Mouse (Mus musculus) CH12.LX (cell line): Measurements from ENCODE around the gene Pafah1b3. TPM values are rescaled to one million over a fixed set of nuclear protein-coding genes. Genes with fewer than 3 reads are reported as not detected.

Experiments
- DNase-seq: peaks from one replicate; pipeline ENCODE4 v3.0.0-alpha.2; 2013; ENCODE audit errors: extremely low read depth
- H3K27ac ChIP-seq: 2 replicates; pipeline ENCODE4 v1.5.1; 2012; ENCODE audit warnings: low read depth, mild to moderate bottlenecking, control low read depth, moderate library complexity; ENCODE audit not compliant: insufficient read depth
- H3K27me3 ChIP-seq: replicated peaks from 2 replicates; pipeline ENCODE3; 2012; ENCODE audit warnings: inconsistent platforms
- H3K36me3 ChIP-seq, 2 experiments: replicated peaks in 1 of 2; 2 replicates each; pipeline versions ENCODE3 to v1.6.1; 2012; ENCODE audit warnings: inconsistent platforms in 1 of 2, low read length in 1 of 2, mild to moderate bottlenecking in 1 of 2, mixed read lengths in 1 of 2, moderate library complexity in 1 of 2; ENCODE audit not compliant: control insufficient read depth in 1 of 2, insufficient read depth in 1 of 2
- H3K4me1 ChIP-seq, 2 experiments: 2 replicates each; pipeline ENCODE4 v1.6.1; 2012; ENCODE audit warnings: inconsistent platforms in 1 of 2, moderate library complexity in 1 of 2; ENCODE audit not compliant: insufficient read depth in 2 of 2, control insufficient read depth in 1 of 2
- H3K4me2 ChIP-seq: 2 replicates; pipeline ENCODE4 v1.6.1; 2012; ENCODE audit warnings: low read depth, mild to moderate bottlenecking, control low read depth; ENCODE audit not compliant: poor library complexity, insufficient read depth, severe bottlenecking
- H3K4me3 ChIP-seq, 3 experiments: fragments of 150-350 bp in 1 of 3; sonication (generic) in 1 of 3; replicated peaks in 1 of 3; 2 replicates each; pipeline versions ENCODE3 to v1.5.1; 2011 to 2012; ENCODE audit warnings: low read depth in 2 of 3, low read length in 2 of 3, mild to moderate bottlenecking in 2 of 3, moderate library complexity in 2 of 3, control low read depth in 1 of 3, improper control_type of control experiment in 1 of 3, inconsistent platforms in 1 of 3, mixed read lengths in 1 of 3; ENCODE audit not compliant: poor library complexity in 1 of 3
- H3K79me2 ChIP-seq: replicated peaks from 2 replicates; pipeline ENCODE4 v1.6.1; 2012; ENCODE audit warnings: mild to moderate bottlenecking, moderate library complexity; ENCODE audit not compliant: control insufficient read depth, poor library complexity, insufficient read depth, severe bottlenecking; ENCODE audit errors: extremely low read depth
- H3K9ac ChIP-seq: 2 replicates; pipeline ENCODE4 v1.6.1; 2012; ENCODE audit warnings: low read depth, mild to moderate bottlenecking, control low read depth, moderate library complexity; ENCODE audit not compliant: insufficient read depth
- H3K9me3 ChIP-seq: replicated peaks from 2 replicates; pipeline ENCODE3; 2012; ENCODE audit warnings: low read length, inconsistent platforms, mixed read lengths
- BHLHE40 ChIP-seq: IDR thresholded peaks from 2 replicates; pipeline ENCODE4 v1.6.1; 2011; ENCODE audit warnings: mild to moderate bottlenecking, low read depth, low read length, improper control_type of control experiment
- CHD1 ChIP-seq: IDR thresholded peaks from 2 replicates; pipeline ENCODE4 v1.6.1; 2012; ENCODE audit warnings: low read depth, low read length, improper control_type of control experiment, inconsistent platforms
- CHD2 ChIP-seq: IDR thresholded peaks from 2 replicates; pipeline ENCODE4 v1.6.1; 2011; ENCODE audit warnings: low read length, improper control_type of control experiment
- CTCF ChIP-seq, 2 experiments: IDR thresholded peaks in 1 of 2; conservative IDR thresholded peaks in 1 of 2; 2 replicates each; pipeline ENCODE4 v1.5.1; 2011 to 2012; ENCODE audit warnings: low read depth in 2 of 2, low read length in 2 of 2, improper control_type of control experiment in 1 of 2, inconsistent platforms in 1 of 2, mild to moderate bottlenecking in 1 of 2, moderate library complexity in 1 of 2
- ELF1 ChIP-seq: IDR thresholded peaks from 2 replicates; pipeline ENCODE4 v1.6.1; 2014; ENCODE audit warnings: low read depth, mild to moderate bottlenecking, inconsistent platforms, low read length, improper control_type of control experiment
- EP300 ChIP-seq: IDR thresholded peaks from 2 replicates; pipeline ENCODE4 v1.6.1; 2011; ENCODE audit warnings: low read length, improper control_type of control experiment
- HCFC1 ChIP-seq: IDR thresholded peaks from 2 replicates; pipeline ENCODE4 v1.6.1; 2012; ENCODE audit warnings: low read depth, mild to moderate bottlenecking, inconsistent platforms, low read length, improper control_type of control experiment
- IRF4 ChIP-seq: IDR thresholded peaks from 2 replicates; pipeline ENCODE4 v1.6.1; 2014; ENCODE audit warnings: low read depth, mild to moderate bottlenecking, inconsistent platforms, low read length, improper control_type of control experiment
- KAT2A ChIP-seq: IDR thresholded peaks from 2 replicates; pipeline ENCODE4 v1.6.1; 2012; ENCODE audit warnings: low read length, improper control_type of control experiment, inconsistent platforms; ENCODE audit not compliant: insufficient replicate concordance
- MEF2A ChIP-seq: IDR thresholded peaks from 2 replicates; pipeline ENCODE4 v1.6.1; 2014; ENCODE audit warnings: low read depth, mild to moderate bottlenecking, inconsistent platforms, low read length, improper control_type of control experiment, borderline replicate concordance
- MXI1 ChIP-seq: IDR thresholded peaks from 2 replicates; pipeline ENCODE4 v1.6.1; 2011; ENCODE audit warnings: mild to moderate bottlenecking, low read depth, low read length, improper control_type of control experiment
- MYC ChIP-seq: IDR thresholded peaks from 2 replicates; pipeline ENCODE4 v1.6.1; 2011; ENCODE audit warnings: low read depth, mild to moderate bottlenecking, improper control_type of control experiment, low read length
- NELFE ChIP-seq: IDR thresholded peaks from 2 replicates; pipeline ENCODE4 v1.6.1; 2011; ENCODE audit warnings: low read depth, low read length, improper control_type of control experiment
- POLR2A ChIP-seq: IDR thresholded peaks from 2 replicates; pipeline ENCODE4 v1.6.1; 2011; ENCODE audit warnings: low read depth, mild to moderate bottlenecking, improper control_type of control experiment, low read length
- RAD21 ChIP-seq: IDR thresholded peaks from 2 replicates; pipeline ENCODE4 v1.6.1; 2011; ENCODE audit warnings: low read depth, mild to moderate bottlenecking, low read length, improper control_type of control experiment, moderate library complexity
- SMC3 ChIP-seq: IDR thresholded peaks from 2 replicates; pipeline ENCODE4 v1.6.1; 2011; ENCODE audit warnings: low read depth, low read length, improper control_type of control experiment
- TBP ChIP-seq: conservative IDR thresholded peaks from 2 replicates; pipeline ENCODE4 v1.6.1; 2011; ENCODE audit warnings: low read depth, low read length, improper control_type of control experiment
- TCF12 ChIP-seq: IDR thresholded peaks from 2 replicates; pipeline ENCODE4 v1.6.1; 2014; ENCODE audit warnings: low read depth, mild to moderate bottlenecking, inconsistent platforms, low read length, improper control_type of control experiment
- UBTF ChIP-seq: IDR thresholded peaks from 2 replicates; pipeline ENCODE4 v1.6.1; 2012; ENCODE audit warnings: low read depth, mild to moderate bottlenecking, inconsistent platforms, low read length, improper control_type of control experiment, moderate library complexity
- USF2 ChIP-seq: conservative IDR thresholded peaks from 2 replicates; pipeline ENCODE4 v1.6.1; 2011; ENCODE audit warnings: low read depth, low read length, improper control_type of control experiment
- ZKSCAN1 ChIP-seq: IDR thresholded peaks from 2 replicates; pipeline ENCODE4 v1.6.1; 2012; ENCODE audit warnings: low read depth, inconsistent platforms, low read length, improper control_type of control experiment, borderline replicate concordance
- dilution Hi-C: fragments of 300-500 bp; cut with MboI; formaldehyde crosslinking; loops from 2 replicates; pipeline ENCODE4 v1.14.3; 2020; ENCODE audit warnings: low sequenced_read_pairs; ENCODE audit not compliant: extremely low pct_unique_long_range_greater_than_20kb, extremely low pct_ligation_motif_present
- in situ Hi-C: fragments of 300-500 bp; cut with MboI; formaldehyde crosslinking; loops from 3 replicates; pipeline ENCODE4 v1.14.3; 2019; ENCODE audit warnings: low sequenced_read_pairs, low pct_ligation_motif_present, low pct_unique_long_range_greater_than_20kb, mixed read lengths
- polyA plus RNA-seq: library from polyadenylated mRNA; unstranded; fragments of >175 nt; gene quantifications from 2 replicates; pipeline ENCODE4 v1.2.1, GENCODE M21; 2012; ENCODE audit warnings: low read depth; ENCODE audit not compliant: insufficient read length
- total RNA-seq, 2 experiments: library from RNA; depleted of rRNA; stranded (reverse); fragments of 300-350 nt in 1 of 2; fragments of >200 nt in 1 of 2; gene quantifications; 2 replicates each; pipeline ENCODE4 v1.2.3; 2012 to 2014

Pafah1b3 gene
- 22.7 and 50.2 TPM in 2 replicates for total RNA-seq (2012; rRNA removed)
- total RNA-seq (2014; rRNA removed) = 9.7 and 17.6 TPM in 2 replicates
- polyA plus RNA-seq = 5.9 TPM in 2 replicates

DNA sequence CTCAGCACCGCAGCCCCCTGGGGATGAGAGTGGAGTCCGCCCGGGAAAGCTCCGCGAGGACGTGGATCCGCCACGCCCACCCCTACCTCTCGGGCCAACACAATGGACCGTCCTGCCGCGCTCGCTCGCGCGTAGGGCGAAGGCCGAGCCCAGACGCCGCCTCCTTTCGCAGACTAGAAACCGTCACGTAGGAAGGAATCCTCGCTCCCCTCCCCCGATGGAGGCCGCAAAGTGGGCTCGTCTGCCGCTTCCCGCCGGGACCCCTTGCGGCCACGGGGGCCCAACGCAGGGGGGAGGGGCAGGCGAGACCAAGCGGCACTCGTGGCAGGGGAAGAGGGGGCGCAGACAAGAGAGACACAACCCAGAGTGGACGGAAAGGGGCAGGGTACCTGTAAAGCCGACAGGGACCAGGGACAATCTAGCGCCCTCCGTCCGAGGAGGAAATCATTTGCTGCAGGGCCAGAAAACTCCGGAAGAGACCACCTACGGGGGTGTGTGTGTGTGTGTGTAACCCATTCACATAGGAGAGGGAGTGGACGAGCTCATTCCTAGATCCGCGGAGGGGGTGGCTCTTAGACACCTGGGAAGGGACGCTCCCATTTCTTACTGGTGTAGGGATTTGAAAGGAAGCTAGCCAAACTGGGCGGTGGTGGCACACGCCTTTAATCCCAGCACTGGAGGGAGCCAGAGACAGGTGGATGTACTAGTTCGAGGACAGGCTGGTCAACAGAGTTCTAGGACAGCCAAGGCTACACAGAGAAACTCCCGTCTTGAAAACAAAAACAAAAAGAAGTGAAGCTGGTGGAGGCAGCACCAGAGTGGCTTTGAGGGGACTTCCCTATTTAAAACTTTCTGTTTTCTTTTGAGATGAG lies at the start of gene Pafah1b3:
Gene Pafah1b3 (minus strand): TSS at position 533 of the 872 bp plus-strand sequence.
- no peaks in the 10 kb centered on the region for H3K9me3 ChIP-seq
- dilution Hi-C loops (no loop called here), in situ Hi-C loops (no loop called here)
- peak within 1 kb of the TSS; percentile 56 for H3K27ac ChIP-seq
- H3K36me3 ChIP-seq = peaks cover 19% of the 10 kb centered on the region in 2 experiments
- peaks cover 7% of the 10 kb centered on the region for H3K27me3 ChIP-seq
- TF ChIP-seq CHD2 (peak; percentile 59; the same call in 1 of the 2 replicates), ELF1 (0 out of 2 replicates have a peak, but pooled peaks have one; percentile 35), POLR2A (peak; percentile 25; the same call in 1 of the 2 replicates), CTCF (conservative IDR thresholded peaks at IDR 0.05 in 1 of 2, IDR thresholded peaks at IDR 0.05 in 1 of 2; ENCODE audit: low read depth in 2 of 2, low read length in 2 of 2) (peak in 1 of 2 experiments; percentile 46; a peak in 2 of 4 replicates), RAD21 (peak; percentile 28), CHD1 (peak; percentile 96), UBTF (no peak), NELFE (0 out of 2 replicates have a peak, but pooled peaks have one; percentile 11), SMC3 (peak; percentile 27), EP300 (no peak), TCF12 (peak; percentile 32; the same call in 1 of the 2 replicates), ZKSCAN1 (no peak), IRF4 (0 out of 2 replicates have a peak, but pooled peaks have one; percentile 26), MXI1 (peak; percentile 31; the same call in 1 of the 2 replicates), MYC (no peak), MEF2A (no peak; the same call in 1 of the 2 replicates), BHLHE40 (peak; percentile 30; the same call in 1 of the 2 replicates), KAT2A (no peak), USF2 (no peak), HCFC1 (peak; percentile 52; the same call in 1 of the 2 replicates), TBP (0 out of 2 replicates have a peak, but pooled peaks have one; percentile 46)
- H3K4me1 ChIP-seq = peaks cover 17 to 54% of the 10 kb centered on the region in 2 experiments
- no peak for DNase-seq
- H3K9ac ChIP-seq = peak within 1 kb of the TSS; percentile 42
- H3K4me2 ChIP-seq = peak within 1 kb of the TSS; percentile 48
- peak within 1 kb of the TSS; percentile 51 to 74 (median 64) for H3K4me3 ChIP-seq
- no peaks in the 10 kb centered on the region for H3K79me2 ChIP-seq
